Mouse (Mus musculus) E14TG2a.4 (cell line): ENCODE results near the gene Prkg1.

Experiments
- H3K27me3 ChIP-seq: 2 replicates; pipeline ENCODE4 v1.6.1; 2014; ENCODE audit warnings: low read length, control low read depth; ENCODE audit not compliant: insufficient read depth
- H3K36me3 ChIP-seq: 2 replicates; pipeline ENCODE4 v1.6.1; 2014; ENCODE audit warnings: low read length, control low read depth; ENCODE audit not compliant: insufficient read depth
- H3K4me1 ChIP-seq: replicated peaks from 2 replicates; pipeline ENCODE4 v1.6.1; 2014; ENCODE audit warnings: low read depth, low read length, control low read depth
- H3K4me3 ChIP-seq: replicated peaks from 2 replicates; pipeline ENCODE4 v1.5.1; 2014; ENCODE audit warnings: mild to moderate bottlenecking, low read length
- H3K9me3 ChIP-seq: 2 replicates; pipeline ENCODE4 v1.6.1; 2014; ENCODE audit warnings: low read length, control low read depth
- CTCF ChIP-seq: conservative IDR thresholded peaks from 2 replicates; pipeline ENCODE4 v1.5.1; 2014; ENCODE audit warnings: low read length
- NANOG ChIP-seq: IDR thresholded peaks from 2 replicates; pipeline ENCODE4 v1.6.1; 2014; ENCODE audit warnings: borderline replicate concordance, low read length, mixed read lengths
- POU5F1 ChIP-seq: IDR thresholded peaks from 2 replicates; pipeline ENCODE4 v1.6.1; 2014; ENCODE audit warnings: low read length, borderline replicate concordance

Prkg1 gene

DNA sequence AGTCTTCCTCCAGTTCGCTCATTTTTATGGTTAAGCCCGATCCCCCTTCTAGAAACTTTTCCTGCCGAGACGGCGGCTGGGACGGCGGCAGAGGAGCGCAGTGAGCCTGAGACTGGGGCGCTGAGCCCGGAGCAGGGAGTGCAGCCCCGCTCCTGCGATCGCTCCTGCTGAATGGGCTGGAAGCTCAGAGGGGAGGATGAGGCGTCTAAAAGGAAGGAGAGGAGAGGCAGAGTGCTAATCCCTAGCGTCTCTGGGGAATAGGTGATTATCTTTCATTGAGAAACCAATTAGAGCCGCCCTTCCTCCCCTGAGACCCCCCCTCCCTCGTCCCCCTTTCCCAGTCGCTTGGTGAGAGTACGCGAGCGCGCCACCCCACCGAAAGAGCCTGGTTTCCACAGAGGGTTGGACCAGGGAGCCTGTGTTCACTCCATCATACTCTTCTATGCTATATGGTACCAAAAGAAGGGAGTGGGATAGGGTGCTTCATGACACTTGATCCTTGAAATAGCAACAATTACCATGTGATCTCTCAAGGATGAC, at the start of gene Prkg1:
Gene Prkg1, minus strand, starts transcription at position 233 of the 540 bp plus-strand sequence.
- no peak for TF ChIP-seq NANOG
- no peak for TF ChIP-seq POU5F1
- peaks cover 20% of the 10 kb centered on the region for H3K4me1 ChIP-seq
- peaks cover 65% of the 10 kb centered on the region for H3K27me3 ChIP-seq

GRCm38 (mm10) chr19:31813087-31813486, 48.3 kb upstream of the Prkg1 start:
- no peaks in the 10 kb centered on the region for H3K9me3 ChIP-seq
- no peaks in the 10 kb centered on the region for H3K36me3 ChIP-seq
- 0 out of 2 replicates have a peak, but pooled peaks cover 3% of the 10 kb centered on the region for H3K4me1 ChIP-seq
- no peak for TF ChIP-seq CTCF
- TF ChIP-seq NANOG: no peak
- no peak for TF ChIP-seq POU5F1
- no peaks in the 10 kb centered on the region for H3K27me3 ChIP-seq
- H3K4me3 ChIP-seq: no peak overlapping the region

More for the DNA sequence above, at the start of gene Prkg1:
- Histone ChIP-seq H3K4me3 (peak within 1 kb of the TSS; percentile 84), H3K9me3 (no peaks in the 10 kb centered on the region), H3K36me3 (no peaks in the 10 kb centered on the region)

- Histone ChIP-seq H3K4me1 (0 out of 2 replicates have a peak, but pooled peaks cover 3% of the 10 kb centered on the region), H3K36me3 (no peaks in the 10 kb centered on the region), H3K9me3 (no peaks in the 10 kb centered on the region), H3K27me3 (no peaks in the 10 kb centered on the region), H3K4me3 (no peak overlapping the region)
- TF ChIP-seq CTCF: peak; percentile 49
- TF ChIP-seq NANOG: no peak
Measured at GRCm38 (mm10) chr19:31811371-31811770, 46.5 kb upstream of the Prkg1 start.

- Histone ChIP-seq H3K9me3 (peaks cover 30% of the 10 kb centered on the region), H3K4me3 (no peak overlapping the region), H3K4me1 (0 out of 2 replicates have a peak, but pooled peaks cover 3% of the 10 kb centered on the region), H3K27me3 (no peaks in the 10 kb centered on the region), H3K36me3 (no peaks in the 10 kb centered on the region)
- no peak for TF ChIP-seq NANOG
- no peak for TF ChIP-seq POU5F1
- no peak for TF ChIP-seq CTCF
Measured at GRCm38 (mm10) chr19:31805391-31805790, 40.6 kb upstream of the Prkg1 start.

GRCm38 (mm10) chr19:31795485-31796046, 30.7 kb upstream of the Prkg1 start:
- no peak overlapping the region for H3K4me3 ChIP-seq
- H3K4me1 ChIP-seq: no peaks in the 10 kb centered on the region
- H3K36me3 ChIP-seq: no peaks in the 10 kb centered on the region
- no peak for TF ChIP-seq NANOG
- TF ChIP-seq POU5F1: no peak
- no peak for TF ChIP-seq CTCF
- H3K27me3 ChIP-seq: no peaks in the 10 kb centered on the region
- peaks cover 5% of the 10 kb centered on the region; the same call in 1 of the 2 replicates for H3K9me3 ChIP-seq

GRCm38 (mm10) chr19:31791724-31792123, 26.9 kb upstream of the Prkg1 start:
- H3K4me1 ChIP-seq: no peaks in the 10 kb centered on the region
- no peaks in the 10 kb centered on the region for H3K36me3 ChIP-seq
- H3K27me3 ChIP-seq: no peaks in the 10 kb centered on the region
- no peak overlapping the region for H3K4me3 ChIP-seq
- TF ChIP-seq POU5F1 (no peak), CTCF (no peak), NANOG (no peak)
- H3K9me3 ChIP-seq: no peaks in the 10 kb centered on the region

DNA sequence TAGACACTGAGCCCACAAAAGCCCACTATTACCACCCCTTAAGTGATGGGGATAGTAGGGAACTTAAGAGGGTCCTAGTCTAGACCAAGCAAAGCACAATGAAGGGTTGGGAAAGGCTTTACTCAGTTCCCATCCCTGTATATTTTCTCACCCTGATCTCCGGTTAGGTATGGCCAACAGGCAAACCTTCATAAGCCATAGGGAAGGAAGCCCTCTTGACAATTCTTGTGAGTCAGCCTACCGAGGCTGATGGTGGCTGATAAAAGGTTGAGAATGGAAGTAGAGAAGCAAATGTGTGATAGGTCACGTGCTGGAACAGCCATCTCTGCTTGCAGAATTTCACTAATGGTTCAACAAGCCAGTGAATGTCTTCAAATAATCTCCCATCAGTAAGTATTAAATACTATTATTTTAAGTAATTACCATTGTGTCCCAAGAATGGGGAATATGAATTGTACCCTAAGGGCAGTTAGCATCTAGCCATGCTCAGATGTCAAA, 16.7 kb upstream of the Prkg1 start:
- H3K9me3 ChIP-seq: no peaks in the 10 kb centered on the region
- no peak overlapping the region for H3K4me3 ChIP-seq
- H3K4me1 ChIP-seq: no peaks in the 10 kb centered on the region
- TF ChIP-seq NANOG (no peak), CTCF (no peak), POU5F1 (no peak)
- H3K27me3 ChIP-seq: no peaks in the 10 kb centered on the region
- no peaks in the 10 kb centered on the region for H3K36me3 ChIP-seq

DNA sequence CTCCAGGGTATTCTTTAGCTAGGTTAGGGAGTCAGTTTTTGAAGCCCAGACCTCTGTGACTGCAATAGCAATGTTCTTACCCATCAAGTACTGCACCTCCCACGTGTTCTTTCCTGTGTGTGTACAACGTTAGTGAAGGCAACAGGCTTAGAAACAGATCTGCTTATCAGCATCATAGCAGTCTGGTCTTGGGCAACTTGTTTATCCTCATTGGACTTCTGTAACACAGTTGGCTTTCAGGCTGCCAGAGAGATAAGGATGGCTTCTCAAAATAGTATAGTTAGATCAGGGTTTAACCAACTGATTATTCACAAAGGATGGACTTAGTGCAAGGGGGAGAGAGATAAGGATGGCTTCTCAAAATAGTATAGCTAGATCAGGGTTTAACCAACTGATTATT, 16.2 kb upstream of the Prkg1 start:
- no peak overlapping the region for H3K4me3 ChIP-seq
- H3K27me3 ChIP-seq: no peaks in the 10 kb centered on the region
- TF ChIP-seq POU5F1 (no peak), NANOG (no peak), CTCF (no peak)
- no peaks in the 10 kb centered on the region for H3K4me1 ChIP-seq
- no peaks in the 10 kb centered on the region for H3K36me3 ChIP-seq
- H3K9me3 ChIP-seq: no peaks in the 10 kb centered on the region

DNA sequence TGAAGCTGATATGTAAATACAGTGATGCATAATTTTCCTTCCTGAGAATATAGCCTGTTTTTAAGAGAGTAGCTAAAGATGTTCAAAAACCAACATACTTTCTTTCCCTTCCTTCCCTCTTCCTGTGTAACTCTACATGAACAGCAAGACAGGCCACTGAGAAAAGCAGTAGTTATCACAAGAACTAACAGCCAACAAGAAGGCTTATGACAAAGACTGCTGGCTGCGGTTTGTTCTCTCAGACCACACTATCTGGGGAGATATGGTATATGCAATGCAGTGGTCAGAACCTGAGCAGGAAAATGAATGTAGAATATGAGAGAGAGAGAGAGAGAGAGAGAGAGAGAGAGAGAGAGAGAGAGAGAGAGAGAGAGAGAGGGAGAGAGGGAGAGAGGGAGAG, 15.4 kb upstream of the Prkg1 start:
- Histone ChIP-seq H3K4me1 (no peaks in the 10 kb centered on the region), H3K9me3 (no peaks in the 10 kb centered on the region), H3K4me3 (no peak overlapping the region), H3K27me3 (no peaks in the 10 kb centered on the region), H3K36me3 (no peaks in the 10 kb centered on the region)
- TF ChIP-seq NANOG (no peak), CTCF (no peak), POU5F1 (no peak)
